Mouse (Mus musculus) embryo, embryonic 10 days (tissue): Measurements from ENCODE around the gene Ribc2.

ENCODE experiments used
- DNase-seq: peaks from one replicate; pipeline ENCODE4 v3.0.0-alpha.2; 2015; ENCODE audit warnings: low spot score

Ribc2 gene

DNA sequence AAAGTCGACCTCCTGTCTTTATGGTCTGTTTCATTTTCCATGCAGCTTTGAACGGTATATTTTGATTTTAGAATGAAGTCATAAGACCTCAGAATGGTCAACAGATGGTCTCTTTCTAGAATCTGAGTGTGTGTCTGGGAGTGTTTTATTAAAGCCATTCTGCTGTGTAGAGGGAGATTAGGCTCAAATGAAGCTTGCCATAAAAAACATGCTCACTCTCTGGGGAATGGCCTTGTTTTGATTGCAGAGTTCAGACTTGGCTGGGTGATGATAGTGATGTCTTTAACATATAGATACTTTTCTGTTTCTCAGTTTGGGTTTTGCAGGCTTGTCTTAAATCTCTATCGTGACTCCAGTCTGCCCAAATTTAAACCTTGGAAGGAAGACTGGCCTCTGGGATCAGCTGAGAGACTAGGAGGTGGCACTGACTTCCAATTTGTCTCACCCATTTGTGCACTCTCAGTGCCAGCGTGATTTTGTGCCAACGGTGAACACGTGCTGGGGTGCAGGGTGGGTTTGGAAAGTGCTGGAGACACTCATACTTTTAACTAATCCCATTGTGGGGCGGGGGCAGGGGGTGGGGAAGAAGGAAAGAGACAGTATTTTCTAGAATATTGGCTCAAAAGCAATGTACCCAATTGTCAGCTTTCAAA is 47.8 kb downstream of the Ribc2 start:
- no peak for DNase-seq

GRCm38 (mm10) chr15:85180368-85180767 is 48.5 kb downstream of the Ribc2 start:
- no peak for DNase-seq

DNA sequence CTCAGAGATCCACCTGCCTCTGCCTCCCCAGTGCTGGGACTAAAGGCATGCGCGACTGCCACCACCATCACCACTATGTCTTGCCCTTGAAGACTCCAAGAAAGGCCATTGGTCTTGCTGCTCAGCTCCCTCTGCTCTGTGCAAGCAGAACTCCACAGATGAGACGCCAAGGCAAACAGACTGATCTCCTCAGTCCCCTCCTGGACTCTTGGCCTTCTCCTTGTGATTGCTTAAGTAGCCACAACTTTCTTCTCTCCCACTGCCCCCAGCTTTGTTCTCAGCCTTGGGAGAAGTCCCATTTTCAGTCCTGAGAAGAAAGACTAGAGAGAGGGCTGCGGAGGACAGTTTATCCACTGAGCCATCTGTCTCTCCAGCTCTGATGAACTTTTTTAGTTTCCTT is 50.2 kb downstream of the Ribc2 start:
- DNase-seq = no peak

DNA sequence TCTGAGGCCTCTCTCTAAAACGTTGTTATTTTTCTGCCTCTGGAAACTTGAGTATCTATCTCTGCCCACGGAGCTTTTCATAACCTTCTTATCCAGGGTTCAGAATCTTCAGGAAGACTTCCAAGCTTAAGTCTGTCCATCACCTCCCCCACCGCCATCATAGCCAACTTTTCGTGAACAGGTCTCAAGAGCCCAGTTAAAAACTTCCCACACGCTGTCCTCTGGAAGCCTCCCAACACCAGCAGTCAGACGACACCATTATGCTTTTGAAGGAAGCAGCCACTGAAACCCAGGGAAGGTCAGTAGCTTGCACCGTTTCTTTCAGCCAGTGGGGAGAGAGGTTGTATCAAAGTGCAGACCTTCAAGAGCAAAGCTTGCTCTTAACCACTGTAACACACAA is 55.0 kb downstream of the Ribc2 start:
- no peak for DNase-seq

GRCm38 (mm10) chr15:85188167-85188778 is 56.4 kb downstream of the Ribc2 start:
- DNase-seq = no peak
